Mouse (Mus musculus) CH12.LX (cell line): Measurements from ENCODE around the gene Mybphl. TPM values are rescaled to one million over a fixed set of nuclear protein-coding genes. Genes with fewer than 3 reads are reported as not detected.

Experiments used
- DNase-seq: peaks from one replicate; pipeline ENCODE4 v3.0.0-alpha.2; 2013; ENCODE audit errors: extremely low read depth
- H3K27ac ChIP-seq: 2 replicates; pipeline ENCODE4 v1.5.1; 2012; ENCODE audit warnings: low read depth, mild to moderate bottlenecking, control low read depth, moderate library complexity; ENCODE audit not compliant: insufficient read depth
- H3K27me3 ChIP-seq: replicated peaks from 2 replicates; pipeline ENCODE3; 2012; ENCODE audit warnings: inconsistent platforms
- H3K36me3 ChIP-seq, 2 experiments: replicated peaks in 1 of 2; 2 replicates each; pipeline versions ENCODE3 to v1.6.1; 2012; ENCODE audit warnings: inconsistent platforms in 1 of 2, low read length in 1 of 2, mild to moderate bottlenecking in 1 of 2, mixed read lengths in 1 of 2, moderate library complexity in 1 of 2; ENCODE audit not compliant: control insufficient read depth in 1 of 2, insufficient read depth in 1 of 2
- H3K4me1 ChIP-seq, 2 experiments: 2 replicates each; pipeline ENCODE4 v1.6.1; 2012; ENCODE audit warnings: inconsistent platforms in 1 of 2, moderate library complexity in 1 of 2; ENCODE audit not compliant: insufficient read depth in 2 of 2, control insufficient read depth in 1 of 2
- H3K4me2 ChIP-seq: 2 replicates; pipeline ENCODE4 v1.6.1; 2012; ENCODE audit warnings: low read depth, mild to moderate bottlenecking, control low read depth; ENCODE audit not compliant: poor library complexity, insufficient read depth, severe bottlenecking
- H3K4me3 ChIP-seq, 3 experiments: fragments of 150-350 bp in 1 of 3; sonication (generic) in 1 of 3; replicated peaks in 1 of 3; 2 replicates each; pipeline versions ENCODE3 to v1.5.1; 2011 to 2012; ENCODE audit warnings: low read depth in 2 of 3, low read length in 2 of 3, mild to moderate bottlenecking in 2 of 3, moderate library complexity in 2 of 3, control low read depth in 1 of 3, improper control_type of control experiment in 1 of 3, inconsistent platforms in 1 of 3, mixed read lengths in 1 of 3; ENCODE audit not compliant: poor library complexity in 1 of 3
- H3K79me2 ChIP-seq: replicated peaks from 2 replicates; pipeline ENCODE4 v1.6.1; 2012; ENCODE audit warnings: mild to moderate bottlenecking, moderate library complexity; ENCODE audit not compliant: control insufficient read depth, poor library complexity, insufficient read depth, severe bottlenecking; ENCODE audit errors: extremely low read depth
- H3K9ac ChIP-seq: 2 replicates; pipeline ENCODE4 v1.6.1; 2012; ENCODE audit warnings: low read depth, mild to moderate bottlenecking, control low read depth, moderate library complexity; ENCODE audit not compliant: insufficient read depth
- H3K9me3 ChIP-seq: replicated peaks from 2 replicates; pipeline ENCODE3; 2012; ENCODE audit warnings: low read length, inconsistent platforms, mixed read lengths
- CHD1 ChIP-seq: IDR thresholded peaks from 2 replicates; pipeline ENCODE4 v1.6.1; 2012; ENCODE audit warnings: low read depth, low read length, improper control_type of control experiment, inconsistent platforms
- CHD2 ChIP-seq: IDR thresholded peaks from 2 replicates; pipeline ENCODE4 v1.6.1; 2011; ENCODE audit warnings: low read length, improper control_type of control experiment
- CTCF ChIP-seq, 2 experiments: IDR thresholded peaks in 1 of 2; conservative IDR thresholded peaks in 1 of 2; 2 replicates each; pipeline ENCODE4 v1.5.1; 2011 to 2012; ENCODE audit warnings: low read depth in 2 of 2, low read length in 2 of 2, improper control_type of control experiment in 1 of 2, inconsistent platforms in 1 of 2, mild to moderate bottlenecking in 1 of 2, moderate library complexity in 1 of 2
- EP300 ChIP-seq: IDR thresholded peaks from 2 replicates; pipeline ENCODE4 v1.6.1; 2011; ENCODE audit warnings: low read length, improper control_type of control experiment
- ETS1 ChIP-seq: conservative IDR thresholded peaks from 2 replicates; pipeline ENCODE4 v1.6.1; 2012; ENCODE audit warnings: low read depth, mild to moderate bottlenecking, inconsistent platforms, low read length, improper control_type of control experiment, moderate library complexity
- IRF4 ChIP-seq: IDR thresholded peaks from 2 replicates; pipeline ENCODE4 v1.6.1; 2014; ENCODE audit warnings: low read depth, mild to moderate bottlenecking, inconsistent platforms, low read length, improper control_type of control experiment
- KAT2A ChIP-seq: IDR thresholded peaks from 2 replicates; pipeline ENCODE4 v1.6.1; 2012; ENCODE audit warnings: low read length, improper control_type of control experiment, inconsistent platforms; ENCODE audit not compliant: insufficient replicate concordance
- MAZ ChIP-seq: IDR thresholded peaks from 2 replicates; pipeline ENCODE4 v1.6.1; 2012; ENCODE audit warnings: low read depth, mild to moderate bottlenecking, inconsistent platforms, low read length, improper control_type of control experiment, moderate library complexity
- MXI1 ChIP-seq: IDR thresholded peaks from 2 replicates; pipeline ENCODE4 v1.6.1; 2011; ENCODE audit warnings: mild to moderate bottlenecking, low read depth, low read length, improper control_type of control experiment
- POLR2AphosphoS2 ChIP-seq: IDR thresholded peaks from 2 replicates; pipeline ENCODE4 v1.6.1; 2011; ENCODE audit warnings: low read depth, low read length, improper control_type of control experiment
- RCOR1 ChIP-seq: conservative IDR thresholded peaks from 2 replicates; pipeline ENCODE4 v1.6.1; 2012; ENCODE audit warnings: low read depth, mild to moderate bottlenecking, inconsistent platforms, low read length, improper control_type of control experiment
- SMC3 ChIP-seq: IDR thresholded peaks from 2 replicates; pipeline ENCODE4 v1.6.1; 2011; ENCODE audit warnings: low read depth, low read length, improper control_type of control experiment
- TBP ChIP-seq: conservative IDR thresholded peaks from 2 replicates; pipeline ENCODE4 v1.6.1; 2011; ENCODE audit warnings: low read depth, low read length, improper control_type of control experiment
- TCF12 ChIP-seq: IDR thresholded peaks from 2 replicates; pipeline ENCODE4 v1.6.1; 2014; ENCODE audit warnings: low read depth, mild to moderate bottlenecking, inconsistent platforms, low read length, improper control_type of control experiment
- UBTF ChIP-seq: IDR thresholded peaks from 2 replicates; pipeline ENCODE4 v1.6.1; 2012; ENCODE audit warnings: low read depth, mild to moderate bottlenecking, inconsistent platforms, low read length, improper control_type of control experiment, moderate library complexity
- USF1 ChIP-seq: IDR thresholded peaks from 2 replicates; pipeline ENCODE4 v1.6.1; 2014; ENCODE audit warnings: low read depth, mild to moderate bottlenecking, inconsistent platforms, low read length, improper control_type of control experiment
- ZC3H11A ChIP-seq: IDR thresholded peaks from 2 replicates; pipeline ENCODE4 v1.6.1; 2012; ENCODE audit warnings: low read depth, mild to moderate bottlenecking, inconsistent platforms, low read length, improper control_type of control experiment
- ZKSCAN1 ChIP-seq: IDR thresholded peaks from 2 replicates; pipeline ENCODE4 v1.6.1; 2012; ENCODE audit warnings: low read depth, inconsistent platforms, low read length, improper control_type of control experiment, borderline replicate concordance
- ZNF384 ChIP-seq: IDR thresholded peaks from 2 replicates; pipeline ENCODE4 v1.6.1; 2012; ENCODE audit warnings: low read depth, low read length, improper control_type of control experiment, inconsistent platforms
- dilution Hi-C: fragments of 300-500 bp; cut with MboI; formaldehyde crosslinking; loops from 2 replicates; pipeline ENCODE4 v1.14.3; 2020; ENCODE audit warnings: low sequenced_read_pairs; ENCODE audit not compliant: extremely low pct_unique_long_range_greater_than_20kb, extremely low pct_ligation_motif_present
- in situ Hi-C: fragments of 300-500 bp; cut with MboI; formaldehyde crosslinking; loops from 3 replicates; pipeline ENCODE4 v1.14.3; 2019; ENCODE audit warnings: low sequenced_read_pairs, low pct_ligation_motif_present, low pct_unique_long_range_greater_than_20kb, mixed read lengths
- polyA plus RNA-seq: library from polyadenylated mRNA; unstranded; fragments of >175 nt; gene quantifications from 2 replicates; pipeline ENCODE4 v1.2.1, GENCODE M21; 2012; ENCODE audit warnings: low read depth; ENCODE audit not compliant: insufficient read length
- total RNA-seq, 2 experiments: library from RNA; depleted of rRNA; stranded (reverse); fragments of 300-350 nt in 1 of 2; fragments of >200 nt in 1 of 2; gene quantifications; 2 replicates each; pipeline ENCODE4 v1.2.3; 2012 to 2014

Gene Mybphl
- total and polyA plus RNA-seq, 3 experiments = not detected

GRCm38 (mm10) chr3:108342185-108342584 is 22.5 kb upstream of the Mybphl start:
- no peak for TF ChIP-seq CHD2
- in situ Hi-C loops = no loop called here
- H3K27me3 ChIP-seq = no peaks in the 10 kb centered on the region
- dilution Hi-C loops = no loop called here
- H3K4me1 ChIP-seq = peaks cover 8 to 32% of the 10 kb centered on the region in 2 experiments
- no peak for DNase-seq
- no peak overlapping the region for H3K4me2 ChIP-seq
- no peak overlapping the region for H3K9ac ChIP-seq
- H3K36me3 ChIP-seq = peaks cover 0 to 11% of the 10 kb centered on the region in 2 experiments
- no peaks in the 10 kb centered on the region for H3K79me2 ChIP-seq
- no peak overlapping the region for H3K4me3 ChIP-seq
- H3K27ac ChIP-seq = no peak overlapping the region
- H3K9me3 ChIP-seq = peaks cover 8% of the 10 kb centered on the region

- dilution Hi-C loops = no loop called here
- Histone ChIP-seq H3K4me1 (peaks cover 14 to 49% of the 10 kb centered on the region in 2 experiments), H3K4me2 (no peak overlapping the region), H3K27ac (no peak overlapping the region), H3K36me3 (peaks cover 0 to 16% of the 10 kb centered on the region in 2 experiments), H3K9me3 (no peaks in the 10 kb centered on the region), H3K9ac (no peak overlapping the region), H3K27me3 (no peaks in the 10 kb centered on the region), H3K79me2 (no peaks in the 10 kb centered on the region), H3K4me3 (no peak overlapping the region)
- TF ChIP-seq ZNF384 (no peak), CTCF (conservative IDR thresholded peaks at IDR 0.05 in 1 of 2, IDR thresholded peaks at IDR 0.05 in 1 of 2; ENCODE audit: low read depth in 2 of 2, low read length in 2 of 2) (no peak), IRF4 (no peak), ETS1 (no peak), POLR2AphosphoS2 (no peak), CHD1 (no peak), TBP (no peak), MAZ (no peak), KAT2A (no peak), SMC3 (no peak), MXI1 (no peak), EP300 (no peak), UBTF (no peak), USF1 (no peak), ZKSCAN1 (no peak), ZC3H11A (no peak), TCF12 (no peak), RCOR1 (no peak)
- in situ Hi-C loops = no loop called here
- peak; percentile 40 for DNase-seq
Measured at GRCm38 (mm10) chr3:108345855-108346254, 18.9 kb upstream of the Mybphl start.
